Mouse (Mus musculus): ENCODE data around the gene Fndc11.

The Fndc11 gene

DNA sequence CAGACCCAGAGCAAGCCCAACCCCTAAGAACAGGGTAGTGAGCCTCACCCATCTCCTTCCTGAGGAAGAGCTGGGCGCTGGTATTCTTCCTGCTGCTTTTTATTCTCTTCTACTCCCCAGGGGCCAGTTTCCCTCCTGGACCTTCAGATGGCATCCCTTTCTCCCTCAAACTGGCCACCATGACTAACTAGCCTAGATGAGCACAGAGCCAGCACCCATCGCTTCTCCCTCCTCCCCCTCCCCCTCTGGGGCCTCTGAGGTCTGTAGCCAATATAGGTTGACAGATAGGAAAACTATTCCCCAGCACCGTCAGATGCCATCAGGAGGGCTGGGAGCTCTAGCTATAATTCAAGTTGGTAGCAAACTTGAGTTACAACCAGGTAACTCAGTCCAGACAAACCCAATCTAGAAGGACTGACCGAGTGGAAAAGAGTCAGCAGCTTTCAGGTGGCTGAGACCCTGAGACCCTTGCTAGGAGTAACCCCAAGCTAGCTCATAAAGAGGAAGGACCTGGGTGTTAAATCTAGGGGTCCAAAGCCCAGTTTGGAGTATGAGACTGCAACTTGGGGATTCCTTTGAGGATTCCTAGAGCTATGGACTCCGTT lies 830 bp upstream of the Fndc11 start:
- DNase-seq (ENCODE audit: low read depth, low spot score), result no peak

DNA sequence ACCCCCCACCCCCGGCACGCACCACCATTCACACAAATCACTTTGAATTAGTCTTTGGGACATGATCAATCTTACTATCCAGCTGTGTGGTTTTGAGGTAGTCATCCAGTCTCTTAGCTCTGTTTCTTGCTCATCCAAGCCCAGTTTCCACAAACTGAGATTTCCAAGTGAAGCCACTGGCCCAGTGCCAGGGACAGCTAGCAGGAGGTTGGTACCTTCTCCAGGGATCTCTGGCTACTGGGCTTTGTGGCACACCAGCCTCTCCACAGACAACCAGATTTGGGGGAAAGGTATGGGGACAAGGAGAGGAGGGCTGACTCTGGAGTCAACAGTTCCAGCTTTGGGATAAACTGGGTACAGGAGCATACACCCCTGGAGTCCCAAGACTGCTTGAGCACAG lies 548 bp downstream of the Fndc11 start:
- no peak for DNase-seq (ENCODE audit: low read depth, low spot score)

DNA sequence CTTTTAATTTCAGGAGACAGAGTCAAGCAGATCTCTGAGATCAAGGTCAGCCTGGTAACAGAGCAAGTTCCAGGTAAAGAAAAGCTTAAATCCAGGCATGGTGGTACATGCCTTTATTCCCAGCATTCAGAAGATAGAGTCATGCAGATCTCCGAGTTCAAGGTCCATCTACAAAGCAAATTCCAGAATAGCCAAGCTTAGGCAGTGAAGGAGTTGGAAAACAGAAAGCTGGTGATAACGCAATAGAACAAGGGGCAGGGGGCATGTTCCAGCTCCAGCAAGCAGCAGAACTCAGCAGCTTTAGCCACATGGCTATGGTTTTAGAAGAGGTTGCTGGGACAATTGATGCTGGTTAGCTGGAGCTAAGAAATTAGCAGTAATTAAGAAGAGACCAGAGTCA lies 5.2 kb downstream of the Fndc11 start:
- no peak for DNase-seq (ENCODE audit: low read depth, low spot score)

DNA sequence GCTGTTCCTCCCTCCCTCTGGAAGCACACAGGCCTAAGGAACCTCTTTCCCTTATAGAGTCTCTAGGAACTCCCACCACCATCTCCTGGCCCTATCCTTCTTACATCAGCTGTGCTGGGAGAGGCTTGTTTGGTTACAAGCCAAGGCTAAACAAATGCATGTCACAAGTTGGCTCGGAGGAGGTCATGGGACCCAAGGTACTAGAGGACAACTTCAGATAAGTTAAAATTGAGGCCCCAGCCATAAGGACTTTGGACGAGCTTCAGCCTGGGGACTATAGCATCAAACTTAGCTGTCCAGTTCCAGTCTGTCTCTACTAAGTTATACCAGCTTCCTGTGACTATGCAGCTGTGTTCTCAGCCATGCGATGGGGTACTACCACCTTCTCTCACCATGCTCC lies 7.3 kb downstream of the Fndc11 start:
- no peak for DNase-seq (ENCODE audit: low read depth, low spot score)

DNA sequence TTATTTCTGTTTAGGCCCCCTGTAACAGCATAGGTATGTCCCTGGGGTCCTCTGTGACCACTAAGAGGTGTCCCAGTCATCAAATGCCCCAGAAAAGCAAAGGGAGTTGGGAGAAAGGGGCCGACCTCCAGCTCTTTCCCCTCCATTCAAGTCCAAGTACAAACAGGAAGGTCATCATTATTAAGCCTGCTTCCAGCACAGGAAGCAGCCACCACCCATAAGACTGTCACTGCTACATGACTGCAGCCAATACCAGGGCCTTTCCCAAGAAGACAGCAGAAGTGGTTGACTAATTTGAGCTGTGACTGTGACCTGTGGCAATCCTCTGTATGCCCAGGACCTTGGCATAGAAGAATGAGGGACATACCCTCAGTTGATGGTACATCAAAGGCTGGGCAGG lies 8.5 kb downstream of the Fndc11 start:
- no peak for DNase-seq (ENCODE audit: low read depth, low spot score)

DNA sequence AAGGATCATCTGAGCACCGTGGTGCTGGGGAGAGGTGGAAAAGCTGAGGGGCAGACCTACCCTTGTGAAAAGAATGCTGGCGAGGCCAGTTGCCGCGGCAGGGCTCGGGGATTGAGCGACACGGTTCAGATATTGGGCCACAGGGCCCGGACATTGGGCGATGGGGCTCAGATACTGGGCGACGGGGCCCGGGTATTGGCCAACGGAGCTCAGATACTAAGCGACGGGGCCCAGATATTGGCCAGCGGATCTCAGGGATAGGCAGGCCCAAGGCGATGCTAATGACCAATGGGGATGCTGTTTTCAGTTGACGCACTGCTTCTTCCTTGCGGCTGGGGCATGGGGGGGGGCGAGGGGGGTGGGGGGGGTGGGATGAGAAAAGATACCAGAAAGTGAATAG lies 11.4 kb downstream of the Fndc11 start:
- DNase-seq (ENCODE audit: low read depth, low spot score), result no peak

DNA sequence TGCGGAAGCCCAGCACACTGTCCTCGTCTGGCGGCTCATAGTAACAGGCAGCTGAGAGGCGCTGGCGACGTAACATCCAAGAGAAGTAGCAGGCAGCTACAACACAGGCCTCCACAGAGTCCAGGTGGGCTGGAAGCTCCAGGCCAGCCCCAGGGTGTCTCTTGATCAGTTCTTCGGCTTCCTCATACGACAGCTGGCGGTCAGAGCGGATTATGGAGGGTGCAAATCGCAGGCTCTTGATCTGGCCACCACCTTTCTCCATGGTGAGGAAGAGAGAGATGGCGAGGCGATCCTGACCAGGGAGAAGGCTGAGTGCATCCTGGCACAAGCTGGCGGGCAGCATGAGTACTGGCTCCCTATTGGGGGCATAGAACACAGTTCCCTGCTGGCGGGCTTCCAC lies 13.6 kb downstream of the Fndc11 start:
- DNase-seq (ENCODE audit: low read depth, low spot score), result no peak

DNA sequence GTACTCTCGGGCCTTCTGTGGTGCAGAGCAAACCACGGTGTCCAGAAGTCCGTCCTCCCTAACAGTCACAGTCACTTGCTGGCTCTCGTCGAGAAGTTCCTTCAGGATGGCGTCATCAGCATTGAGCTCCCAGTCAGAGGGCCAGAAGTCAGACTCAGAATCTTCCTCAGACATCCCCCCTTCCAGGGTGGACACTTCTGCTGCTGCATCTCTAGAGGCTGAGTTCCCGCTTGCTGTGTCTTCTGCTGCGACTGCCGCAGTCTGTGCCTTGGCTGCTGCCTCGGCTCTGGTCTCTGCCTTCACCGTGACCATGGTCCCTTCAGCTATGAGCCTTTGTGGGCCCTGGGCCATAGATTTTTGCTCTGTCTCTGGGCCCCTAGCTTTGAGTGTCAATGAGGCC lies 14.9 kb downstream of the Fndc11 start:
- no peak for DNase-seq (ENCODE audit: low read depth, low spot score)

DNA sequence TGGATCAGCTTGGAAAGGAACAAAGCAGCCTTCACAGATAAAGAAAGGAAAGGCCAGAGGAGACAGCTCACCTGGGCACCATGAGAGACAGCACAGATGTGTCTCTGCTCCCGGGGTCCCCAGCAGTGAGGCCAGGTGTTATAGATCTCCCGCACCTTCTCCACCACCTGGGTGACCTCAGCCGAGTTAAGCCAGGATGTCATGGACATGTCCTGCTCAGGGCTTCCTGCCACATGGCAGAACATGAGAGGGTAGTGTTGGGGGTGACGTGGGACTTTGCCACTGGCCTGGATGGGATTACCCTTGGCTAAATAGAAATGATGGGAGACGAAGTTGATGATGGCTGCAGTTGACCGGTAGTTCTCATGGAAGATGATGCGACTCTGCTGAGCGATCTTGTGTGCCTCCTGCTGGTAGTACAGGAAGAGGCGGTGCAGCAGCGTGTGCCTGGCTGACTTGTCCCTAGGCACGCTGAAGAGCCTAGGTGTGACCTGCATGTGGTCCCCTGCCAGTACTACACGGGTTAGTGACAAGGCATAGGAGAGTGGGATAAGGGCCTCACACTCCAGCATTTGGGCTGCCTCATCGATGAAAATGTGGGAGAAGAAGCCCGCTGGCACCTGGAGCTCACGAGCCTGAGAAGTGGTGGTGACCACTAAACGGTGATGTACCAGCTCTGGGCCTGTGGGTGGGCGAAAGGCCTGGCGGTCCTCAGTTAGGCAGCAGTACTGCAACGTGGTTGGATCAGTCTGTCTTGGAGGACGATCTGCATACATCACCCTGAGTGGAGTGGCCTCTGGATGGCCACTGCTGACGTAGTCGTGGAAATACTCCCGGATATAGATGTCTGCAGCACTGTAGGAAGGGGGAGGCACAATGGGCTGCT lies 16.1 kb downstream of the Fndc11 start:
- no peak for DNase-seq (ENCODE audit: low read depth, low spot score)

DNA sequence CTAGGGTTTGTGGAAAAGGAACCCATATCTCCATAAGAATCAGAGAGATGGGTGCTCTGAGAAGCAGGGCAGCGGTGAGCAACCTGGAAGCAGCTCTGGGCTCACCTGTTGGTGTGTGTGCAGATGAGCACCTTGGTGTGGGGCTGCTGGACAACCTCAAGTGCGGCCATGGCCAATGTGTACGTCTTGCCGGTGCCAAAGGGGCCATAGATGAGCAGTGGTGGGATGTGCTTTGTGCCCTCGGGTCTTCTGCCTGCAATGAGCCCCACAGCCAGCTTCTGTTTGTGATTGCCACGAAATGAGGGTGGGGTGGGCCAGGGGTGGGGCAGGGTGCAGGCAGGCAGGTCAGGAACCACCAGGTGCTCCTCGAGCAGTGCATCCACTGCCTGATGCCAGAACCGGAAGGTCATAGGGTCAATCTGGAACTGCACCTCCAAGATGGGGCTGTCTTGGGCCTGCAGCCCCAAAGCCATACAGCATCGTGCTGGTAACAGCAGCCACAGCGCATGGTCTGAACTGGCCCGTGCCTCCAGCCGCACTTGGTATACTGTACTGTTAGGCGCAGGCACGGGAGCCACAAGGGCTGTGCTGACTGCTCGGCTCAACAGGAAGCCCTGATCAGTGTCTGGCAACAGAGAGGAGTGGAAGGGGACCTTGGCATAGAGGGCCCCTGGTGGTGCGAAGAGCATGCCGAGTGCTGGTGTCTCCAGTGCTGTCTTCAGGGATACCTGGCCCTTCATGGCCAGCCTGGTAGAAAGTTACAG lies 17.6 kb downstream of the Fndc11 start:
- DNase-seq (ENCODE audit: low read depth, low spot score), result no peak

DNA sequence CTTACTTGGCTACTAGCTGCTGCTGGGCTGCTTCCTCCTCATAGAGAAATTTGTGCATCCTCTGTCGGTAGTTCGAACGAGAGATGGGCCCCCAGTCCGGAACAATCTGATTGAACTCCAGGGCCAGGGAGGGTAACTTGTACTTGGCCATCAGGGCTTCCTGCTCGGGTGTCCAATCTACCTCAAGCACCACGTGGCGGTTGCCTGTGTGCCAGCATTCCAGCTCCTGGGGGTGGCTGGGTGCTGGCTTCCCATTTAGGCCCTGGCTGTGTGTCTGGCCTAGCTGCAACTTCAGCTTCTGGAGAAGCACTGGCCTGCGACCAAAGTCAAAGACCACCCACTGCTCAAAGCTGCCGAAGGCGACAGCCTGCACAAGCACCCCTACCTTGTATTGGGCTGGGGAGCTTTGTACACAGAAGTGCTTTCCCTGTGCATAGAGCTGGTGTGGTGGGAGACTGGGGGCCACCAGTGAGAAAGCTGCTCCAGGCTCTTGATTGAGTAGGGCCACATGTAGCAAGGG lies 18.3 kb downstream of the Fndc11 start:
- DNase-seq (ENCODE audit: low read depth, low spot score), result no peak

DNA sequence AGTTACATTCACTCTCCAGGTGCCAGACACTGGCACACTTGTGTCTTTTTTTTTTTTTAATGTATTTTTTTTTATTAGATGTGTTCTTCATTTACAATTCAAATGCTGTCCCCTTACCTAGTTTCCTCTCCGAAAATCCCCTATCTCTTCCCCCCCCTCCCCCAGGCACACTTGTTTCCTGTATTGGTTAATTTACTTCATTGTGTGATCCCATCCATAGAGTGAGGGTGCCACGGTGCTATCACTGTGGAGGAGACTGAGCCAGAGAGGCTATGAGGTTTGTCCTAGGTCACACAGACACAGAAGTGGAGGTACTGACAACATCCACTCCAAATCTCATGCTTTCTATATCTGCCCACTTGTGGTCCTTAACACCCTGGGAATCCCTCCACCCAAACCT lies 19.0 kb downstream of the Fndc11 start:
- DNase-seq (ENCODE audit: low read depth, low spot score), result no peak

DNA sequence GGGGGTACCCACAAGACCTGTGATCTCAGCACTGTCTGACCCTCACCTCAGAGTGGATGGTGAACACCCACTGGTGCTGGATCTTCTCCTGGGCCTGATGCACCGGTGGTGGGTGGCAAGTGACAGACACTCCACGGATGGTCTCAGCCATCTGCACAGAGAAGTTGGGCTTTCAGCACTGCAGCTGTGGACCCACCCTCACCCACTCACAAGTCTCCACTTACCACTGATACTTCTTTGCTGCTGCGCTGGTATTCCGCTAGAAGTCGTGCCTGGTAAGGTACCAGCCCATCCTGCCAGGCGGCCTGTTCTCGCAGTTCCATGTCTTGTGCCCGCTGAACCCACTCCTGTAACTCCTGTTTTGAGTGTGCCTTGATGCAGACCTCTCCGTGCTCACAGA lies 19.4 kb downstream of the Fndc11 start:
- no peak for DNase-seq (ENCODE audit: low read depth, low spot score)

DNA sequence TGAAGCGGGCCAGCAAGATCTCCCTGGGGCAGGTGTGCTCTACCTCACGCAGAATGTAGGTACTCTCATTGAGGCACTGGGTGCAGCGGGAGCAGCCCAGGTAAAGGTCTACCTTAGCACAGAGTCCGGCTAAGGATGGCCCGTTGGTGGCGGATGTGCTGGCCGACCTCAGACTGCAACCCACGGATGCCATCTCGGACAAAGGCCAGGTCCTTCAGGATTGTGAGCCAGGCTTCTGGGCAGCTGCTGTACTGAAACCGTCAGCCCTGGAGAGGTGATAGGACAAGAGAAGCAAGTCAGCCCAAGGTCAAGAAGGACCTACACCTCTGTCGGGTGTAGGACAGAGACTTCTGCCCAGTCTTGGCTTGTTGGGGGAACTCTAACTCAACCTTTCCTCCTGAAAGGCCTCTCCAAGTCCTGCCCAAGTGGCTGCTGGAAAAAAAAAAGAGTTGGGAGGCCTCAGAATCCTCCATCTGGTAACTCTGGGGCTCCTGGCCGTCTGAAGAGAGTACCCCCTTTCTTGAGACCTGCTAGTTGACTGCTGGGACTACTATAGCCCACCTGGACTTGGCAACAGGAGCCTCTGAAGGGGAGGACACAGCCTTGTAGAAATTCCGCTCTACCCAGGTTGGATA lies 21.1 kb downstream of the Fndc11 start:
- DNase-seq (ENCODE audit: low read depth, low spot score), result no peak

DNA sequence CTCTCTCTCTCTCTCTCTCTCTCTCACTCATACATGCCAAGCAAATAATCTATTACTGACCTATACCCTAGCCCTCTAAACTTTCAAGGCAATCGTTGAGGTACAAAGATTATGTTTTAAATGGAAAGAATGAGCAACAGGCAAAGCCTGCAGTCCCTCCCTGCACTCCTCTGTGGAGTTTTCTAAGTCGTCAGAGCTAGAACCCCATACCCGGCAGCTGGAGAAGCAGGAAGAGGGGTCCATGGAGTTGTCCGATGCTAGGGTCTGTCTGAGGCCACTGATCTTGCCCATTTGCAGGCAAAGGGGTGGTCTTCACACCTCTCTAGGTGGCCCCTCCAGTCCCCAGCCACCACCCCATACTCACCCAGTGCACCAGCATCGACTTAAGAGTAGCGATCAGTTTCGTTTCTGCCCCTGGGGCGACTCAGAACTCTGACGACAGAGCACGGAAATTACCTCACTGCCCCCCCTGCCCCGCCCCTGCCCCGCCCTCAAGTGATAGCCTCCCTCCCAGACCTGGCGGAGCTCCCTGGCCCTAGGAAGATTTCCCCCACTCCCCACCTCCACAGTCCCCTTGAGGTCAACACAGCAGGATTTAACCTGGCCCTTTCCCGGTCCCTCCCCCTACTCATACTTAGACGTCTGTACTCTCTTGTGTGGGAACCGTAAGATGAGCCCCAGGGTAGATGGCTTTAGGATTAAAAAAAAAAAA lies 21.9 kb downstream of the Fndc11 start, which contains the start of gene Helz2:
TSS of gene Helz2 (minus strand) at position 426 of the 712 bp plus-strand sequence.
- DNase-seq (ENCODE audit: low read depth, low spot score), result no peak

DNA sequence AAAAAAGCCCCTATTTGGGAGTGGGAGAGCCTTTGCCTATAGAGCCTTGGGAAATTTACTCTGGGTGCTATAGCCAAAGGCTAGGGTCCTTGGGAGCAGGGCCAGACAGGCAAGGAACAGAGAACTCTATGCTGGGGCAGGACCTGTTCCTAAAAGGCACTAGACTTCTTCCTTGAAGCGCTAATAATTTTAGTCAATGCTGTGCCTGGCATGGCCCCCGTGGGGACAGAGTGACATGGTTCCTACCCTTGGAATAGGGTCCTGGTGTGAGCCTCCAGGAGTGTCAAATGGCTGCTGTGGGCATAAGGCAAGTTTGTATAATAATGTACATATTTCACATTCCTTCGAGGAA lies 22.5 kb downstream of the Fndc11 start:
- no peak for DNase-seq (ENCODE audit: low read depth, low spot score)

DNA sequence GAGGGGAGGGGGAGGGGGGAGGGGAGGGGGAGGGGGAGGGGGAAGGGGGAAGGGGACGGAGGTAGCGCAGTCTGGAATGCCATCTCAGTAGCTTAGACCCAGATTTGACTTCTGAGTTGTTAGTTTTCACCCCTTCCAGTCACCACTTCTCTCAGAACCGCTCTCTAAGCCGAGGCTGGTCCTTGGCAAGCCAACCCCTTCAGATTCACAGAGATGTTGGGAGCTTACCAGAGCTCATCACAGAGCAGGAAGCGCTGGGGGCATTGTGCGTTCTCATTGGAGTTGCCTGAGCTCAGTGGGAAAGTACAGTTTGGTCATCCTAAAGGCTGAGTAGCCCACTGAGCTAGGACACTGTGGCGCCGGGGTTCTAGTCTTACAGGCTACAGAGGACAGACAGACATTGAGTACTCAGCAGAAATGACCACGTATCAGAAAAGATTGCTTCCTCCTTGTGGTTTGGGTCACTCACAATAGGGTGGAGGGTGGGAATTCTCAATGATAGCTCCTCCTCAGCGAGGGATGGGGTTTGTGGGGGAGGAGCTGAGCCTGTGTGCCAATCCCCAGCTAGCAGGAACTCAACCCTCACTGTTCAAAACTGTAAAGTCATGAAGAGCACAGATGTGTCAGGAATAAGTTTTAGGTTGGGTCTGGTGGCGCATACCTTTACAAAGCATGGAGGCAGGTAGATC lies 24.0 kb downstream of the Fndc11 start:
- DNase-seq (ENCODE audit: low read depth, low spot score), result no peak

DNA sequence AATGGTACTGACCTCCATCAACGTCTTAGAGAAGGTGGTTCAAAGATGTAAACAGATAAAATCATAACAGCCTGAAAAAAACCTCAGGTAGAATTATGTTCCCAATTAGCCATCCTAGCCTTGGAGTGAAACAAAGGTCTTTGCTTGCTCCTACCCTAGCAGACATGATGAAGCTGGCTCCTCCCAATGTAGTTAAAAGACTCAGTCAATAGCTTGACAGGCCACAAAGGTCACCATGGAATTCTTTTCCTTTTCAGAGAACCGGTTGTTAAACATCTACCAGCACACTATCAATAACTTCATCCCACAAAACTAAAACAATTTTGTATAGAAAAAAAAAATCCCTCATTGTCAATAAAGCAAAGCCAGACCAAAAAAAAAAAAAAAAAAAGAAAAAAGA lies 25.2 kb downstream of the Fndc11 start:
- no peak for DNase-seq (ENCODE audit: low read depth, low spot score)

DNA sequence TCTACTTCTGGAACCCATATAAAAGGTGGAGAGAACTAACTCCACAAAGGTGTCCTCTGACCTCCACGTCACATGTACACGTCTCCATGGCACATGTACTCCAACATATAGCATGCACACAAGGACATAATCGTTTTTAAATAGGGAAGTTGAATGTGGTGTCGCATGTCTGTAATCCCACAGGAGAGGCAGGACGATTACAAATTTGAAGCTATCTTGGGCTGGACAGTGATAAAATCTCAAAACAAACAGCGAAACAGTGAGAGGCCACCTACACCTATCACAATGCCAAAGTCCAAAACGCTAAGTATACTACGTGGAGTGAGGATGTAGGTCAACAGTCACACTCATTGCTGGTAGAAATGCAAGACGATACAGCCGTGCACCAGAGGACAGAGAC lies 29.4 kb downstream of the Fndc11 start:
- no peak for DNase-seq (ENCODE audit: low read depth, low spot score)

DNA sequence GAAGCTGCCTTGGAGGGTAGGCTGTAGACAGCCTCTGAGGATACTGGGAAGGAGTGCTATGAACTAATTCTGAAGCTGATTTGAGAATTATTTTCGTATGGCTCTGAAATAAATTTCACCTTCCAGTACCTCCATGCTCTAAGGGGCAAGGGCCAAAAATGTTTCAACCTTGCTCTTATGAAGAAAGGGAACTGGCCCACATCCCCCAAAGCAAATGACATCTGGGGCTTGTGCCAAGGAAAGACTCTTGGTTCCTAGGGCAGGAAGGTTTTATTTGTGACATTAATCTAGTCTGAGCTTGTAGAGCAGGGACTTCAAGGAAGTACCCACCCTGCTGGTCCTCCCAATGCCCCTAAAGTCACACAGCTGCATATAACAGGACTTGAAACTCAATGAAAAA lies 32.0 kb downstream of the Fndc11 start:
- no peak for DNase-seq (ENCODE audit: low read depth, low spot score)

DNA sequence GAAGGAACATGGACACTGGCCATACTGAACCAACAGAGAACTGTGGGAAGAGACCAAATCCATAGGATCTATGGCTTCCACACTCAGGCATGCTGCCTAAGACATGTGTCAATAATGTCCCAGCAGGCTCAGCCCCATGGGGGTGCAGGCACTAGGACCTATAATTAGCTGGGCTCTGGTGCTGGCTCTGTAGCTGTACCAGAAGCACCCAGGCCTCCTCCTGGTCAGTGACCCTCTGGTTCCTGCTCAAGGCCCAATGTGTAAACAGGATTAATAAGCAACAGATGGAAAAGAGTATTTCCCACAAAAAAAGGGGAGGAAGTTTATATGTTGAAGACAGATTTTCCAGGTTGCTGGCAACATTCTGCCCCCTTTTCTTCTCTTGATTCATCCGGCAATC lies 33.4 kb downstream of the Fndc11 start:
- no peak for DNase-seq (ENCODE audit: low read depth, low spot score)
